Mouse (Mus musculus): ENCODE results near the gene Patj. TPM values are rescaled to one million over a fixed set of nuclear protein-coding genes. Genes with fewer than 3 reads are reported as not detected.
"Not testable (repeated sequence)": the region's sequence is repeated elsewhere in the genome, so short reads cannot be mapped to it uniquely, and the experiment has no call there.

Gene Patj
- total RNA-seq, 2 experiments from 2014 or later = 3.0 to 6.1 TPM

GRCm38 (mm10) chr4:98722454-98722853 is 326.9 kb downstream of the Patj start:
- peak; percentile 45 to 60 for DNase-seq (ENCODE audit: low spot score in 2 of 2)

GRCm38 (mm10) chr4:98724682-98725081 is 329.1 kb downstream of the Patj start:
- DNase-seq (ENCODE audit: low spot score in 2 of 2) = not testable (repeated sequence)

DNA sequence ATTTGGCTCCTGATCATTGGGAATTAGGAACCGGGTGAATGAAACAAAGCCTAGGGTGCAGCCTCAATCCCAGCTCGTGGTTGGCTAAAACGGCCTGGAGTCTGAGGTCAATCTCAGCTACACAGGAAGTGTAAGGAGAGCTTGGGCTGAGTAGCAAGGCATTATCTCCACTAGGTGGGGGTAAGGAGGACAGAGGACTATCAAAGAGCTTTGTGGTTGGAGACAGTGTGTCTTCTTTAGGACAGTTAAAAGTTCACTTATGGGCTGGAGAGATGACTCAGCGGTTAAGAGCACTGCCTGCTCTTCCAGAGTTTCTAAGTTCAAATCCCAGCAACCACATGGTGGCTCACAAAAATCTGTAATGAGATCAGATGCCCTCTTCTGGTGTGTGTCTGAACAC is 329.9 kb downstream of the Patj start:
- DNase-seq (ENCODE audit: low spot score in 2 of 2) = no peak

DNA sequence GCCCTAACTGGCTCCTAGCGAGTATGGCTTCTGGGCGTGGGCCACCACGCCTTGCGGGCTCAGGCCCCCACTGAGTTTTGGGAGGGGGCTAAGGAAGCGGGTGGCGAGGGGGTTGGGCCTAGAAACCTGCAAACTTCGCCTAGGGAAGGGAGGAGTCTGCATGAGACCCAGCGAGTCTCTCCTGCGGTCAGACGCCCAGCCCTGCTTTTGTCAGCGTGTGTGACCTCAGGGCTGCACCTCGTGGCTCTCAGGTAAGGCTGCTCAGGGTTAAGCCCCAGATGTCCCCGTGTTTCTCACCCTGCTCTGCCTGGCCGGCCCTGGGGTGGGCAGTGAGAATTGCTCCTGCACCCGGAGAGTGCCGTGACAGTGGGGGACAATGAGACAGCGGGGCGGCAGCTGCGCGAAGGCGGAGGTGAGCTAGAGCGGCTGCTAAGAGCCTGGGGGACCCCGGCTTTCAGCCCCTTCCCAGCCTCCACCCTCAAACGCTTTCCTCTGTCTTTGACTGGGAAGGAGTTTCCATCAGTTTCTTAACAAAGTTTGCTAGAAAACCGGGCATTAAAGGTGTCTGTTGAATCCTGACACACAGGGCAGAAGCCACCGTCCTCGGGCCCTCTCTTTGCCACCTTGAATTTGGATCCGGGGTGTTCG is 331.1 kb downstream of the Patj start, which contains the start of gene L1td1:
Gene L1td1, plus strand, starts transcription at position 145 of the 648 bp plus-strand sequence.
- DNase-seq (ENCODE audit: low spot score in 2 of 2) = no peak

GRCm38 (mm10) chr4:98727295-98727958 is 331.8 kb downstream of the Patj start:
- no peak for DNase-seq (ENCODE audit: low spot score in 2 of 2)

DNA sequence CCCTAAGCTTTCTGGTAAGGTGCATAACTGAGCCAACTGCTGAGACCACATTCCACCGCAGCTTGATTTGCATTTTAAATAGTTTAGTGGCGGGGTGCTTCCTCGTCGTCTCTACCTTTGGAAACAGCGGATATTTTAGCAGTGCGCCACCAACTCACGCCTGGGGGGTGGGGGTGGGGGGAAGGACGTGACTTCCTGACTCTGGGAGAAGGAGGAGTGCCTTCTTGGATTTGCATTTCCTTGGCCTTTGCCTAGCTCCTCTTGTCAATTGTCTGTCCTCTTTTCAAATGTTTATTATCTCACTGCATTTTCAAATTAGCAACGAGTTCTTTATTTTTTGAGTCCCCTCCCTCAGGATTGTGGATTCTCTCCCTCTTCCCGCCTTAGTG is 332.4 kb downstream of the Patj start:
- no peak for DNase-seq (ENCODE audit: low spot score in 2 of 2)

DNA sequence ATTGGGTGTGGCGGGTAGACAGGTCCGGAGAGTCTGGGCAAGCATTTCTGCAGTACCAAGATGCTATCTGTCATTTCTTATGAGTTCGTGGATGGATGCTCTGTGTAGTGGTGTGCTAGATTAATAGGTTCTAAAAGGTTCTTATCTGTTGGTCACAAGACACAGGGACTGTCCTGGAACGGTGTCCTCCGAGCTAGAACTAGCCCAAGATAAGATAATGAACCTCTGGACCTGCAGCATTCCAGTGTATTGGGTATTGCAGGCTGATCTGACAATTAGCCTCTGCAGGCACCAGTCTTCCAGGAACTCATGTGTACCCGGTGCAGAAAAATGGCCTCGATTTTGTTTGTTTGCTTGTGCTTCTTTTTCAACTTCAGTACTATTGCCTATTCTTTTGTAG is 333.1 kb downstream of the Patj start:
- no peak for DNase-seq (ENCODE audit: low spot score in 2 of 2)

GRCm38 (mm10) chr4:98733660-98734059 is 338.1 kb downstream of the Patj start:
- no peak for DNase-seq (ENCODE audit: low spot score in 2 of 2)

- no peak for DNase-seq (ENCODE audit: low spot score in 2 of 2)
Observed at GRCm38 (mm10) chr4:98739753-98740152, 344.2 kb downstream of the Patj start.

DNA sequence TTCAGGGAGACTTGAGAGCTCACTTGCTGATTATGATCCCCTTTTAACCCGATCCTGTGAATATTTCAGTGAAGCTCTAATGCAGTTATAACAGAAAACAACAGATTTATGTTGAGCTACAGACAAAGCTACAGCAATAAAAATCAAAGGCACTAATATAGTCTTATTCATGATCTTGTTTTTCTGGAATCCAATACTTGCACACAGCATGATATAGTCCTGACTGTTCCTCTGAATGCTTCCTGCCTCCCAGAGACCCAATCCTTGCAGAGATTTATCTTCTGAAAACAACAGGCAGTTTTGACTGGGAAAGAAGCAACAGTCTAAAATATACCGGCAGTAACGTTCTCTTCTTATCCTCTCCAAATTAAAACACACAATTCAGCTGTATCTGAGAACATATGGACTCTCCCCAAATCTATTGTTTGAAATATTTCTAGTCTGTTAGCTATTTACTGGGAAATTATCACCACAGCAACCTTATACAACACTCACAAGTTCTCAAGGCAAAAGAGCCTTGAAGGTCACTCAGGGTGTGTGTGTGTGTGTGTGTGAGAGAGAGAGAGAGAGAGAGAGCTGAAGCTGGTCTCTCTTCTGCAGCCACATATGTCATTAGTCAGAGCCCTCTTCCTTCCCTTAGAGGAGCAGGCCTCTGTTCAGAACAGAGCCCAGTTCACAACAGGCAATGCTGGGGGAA is 347.8 kb downstream of the Patj start:
- no peak for DNase-seq (ENCODE audit: low spot score in 2 of 2)

GRCm38 (mm10) chr4:98743906-98744210 is 348.3 kb downstream of the Patj start:
- no peak for DNase-seq (ENCODE audit: low spot score in 2 of 2)

- DNase-seq (ENCODE audit: low spot score in 2 of 2) = no peak
Observed at GRCm38 (mm10) chr4:98754456-98754855, 358.9 kb downstream of the Patj start.

DNA sequence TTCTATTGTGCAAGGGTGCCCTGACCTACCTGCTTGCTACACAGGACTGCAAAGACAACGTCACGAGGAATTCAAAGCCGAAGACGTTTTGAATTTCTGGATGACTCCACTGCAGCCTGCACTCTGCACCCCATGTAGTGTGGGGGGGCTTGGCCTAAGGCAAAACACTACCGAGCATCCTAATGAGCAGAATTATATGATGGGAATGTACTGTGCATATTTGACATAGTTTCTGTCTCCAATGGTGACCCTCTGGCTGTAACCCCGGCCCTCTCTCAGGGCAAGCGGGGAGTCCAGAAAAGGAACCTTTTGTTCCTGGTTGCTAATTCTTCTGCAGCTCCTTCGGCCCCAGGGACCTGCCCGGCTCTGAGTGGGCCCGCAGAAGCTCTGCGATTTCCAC is 360.6 kb downstream of the Patj start:
- no peak for DNase-seq (ENCODE audit: low spot score in 2 of 2)

- DNase-seq (ENCODE audit: low spot score in 2 of 2) = no peak
Observed at GRCm38 (mm10) chr4:98758012-98758821, 362.6 kb downstream of the Patj start.

DNA sequence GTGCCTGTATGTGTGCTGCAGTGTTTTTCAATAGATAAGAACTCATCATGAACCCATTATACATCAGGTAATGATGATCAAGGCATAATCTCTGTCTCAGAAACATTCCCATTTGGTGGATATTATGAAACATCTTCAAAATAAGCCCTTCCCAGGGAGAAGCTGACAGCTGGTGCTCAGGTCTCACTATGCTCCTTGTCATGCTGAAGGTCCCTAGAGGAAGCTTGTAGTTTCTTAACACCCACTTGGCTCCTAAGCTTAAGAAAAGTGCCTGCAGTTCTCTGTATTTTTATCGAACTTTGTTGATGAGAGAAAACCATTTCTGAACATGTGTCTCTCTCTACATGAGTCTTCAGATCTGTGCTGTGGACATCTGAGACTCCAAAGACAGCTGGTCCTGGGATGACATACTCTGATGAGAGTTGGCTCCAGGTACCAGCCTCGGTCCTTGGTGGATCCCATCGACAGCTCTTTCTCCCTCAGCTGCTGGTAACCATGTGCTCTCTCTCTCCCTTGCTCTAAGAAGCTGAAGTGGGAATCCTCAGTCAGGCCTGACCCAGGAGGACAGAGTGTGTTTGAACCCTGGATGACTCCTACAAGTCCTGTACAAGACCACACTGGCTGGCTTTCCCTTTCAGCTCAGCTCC is 363.4 kb downstream of the Patj start:
- DNase-seq (ENCODE audit: low spot score in 2 of 2) = no peak

DNA sequence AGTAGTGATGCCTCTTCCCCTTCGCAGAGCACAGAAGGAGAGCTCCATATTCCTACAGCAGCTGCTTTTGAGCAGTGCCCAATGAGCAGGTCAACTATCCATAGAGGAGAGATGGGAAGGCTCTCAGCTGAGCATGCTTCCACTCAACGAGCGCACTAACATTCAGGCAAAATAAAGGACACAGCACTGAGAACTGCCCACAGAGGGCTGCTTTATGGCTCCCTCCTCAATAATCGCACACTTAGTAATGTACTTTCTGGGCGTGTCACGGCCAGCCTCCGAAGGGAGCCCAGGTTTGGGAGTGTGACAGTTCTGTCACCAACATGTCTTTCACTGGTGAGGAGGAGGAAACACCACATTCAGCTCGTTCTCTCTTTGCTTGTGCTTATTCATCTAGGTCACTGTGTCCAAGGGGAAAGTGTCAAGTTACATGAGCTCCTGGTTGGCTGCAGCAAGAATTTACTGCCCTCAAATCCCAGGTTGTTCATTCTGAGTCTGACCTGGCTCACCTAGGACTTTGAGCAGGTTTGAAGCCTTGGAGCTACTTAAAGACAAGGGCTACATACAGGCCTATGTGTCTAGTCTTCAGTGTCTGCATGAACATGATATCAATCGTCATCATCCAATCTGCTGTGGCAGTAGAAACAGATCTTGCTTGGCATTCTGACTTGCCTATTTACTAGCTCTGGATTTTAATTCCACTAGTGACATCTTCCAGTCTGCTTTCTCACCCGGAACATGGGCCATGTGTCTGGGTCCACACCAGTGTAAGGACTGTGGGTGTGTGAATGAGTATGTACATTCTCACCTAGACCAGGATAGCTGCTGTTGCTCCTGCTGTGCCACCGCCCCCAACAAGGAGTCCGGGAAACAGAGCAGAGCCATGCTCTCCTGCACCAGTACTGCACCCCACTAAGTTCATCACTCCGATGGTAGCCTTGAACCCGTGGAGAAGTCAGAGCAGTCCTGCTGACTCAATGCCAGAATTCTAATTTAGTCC is 371.8 kb downstream of the Patj start:
- DNase-seq (ENCODE audit: low spot score in 2 of 2) = no peak

All from adrenal gland, adult 18-20 months (tissue).